Mouse (Mus musculus) ES-Bruce4 (cell line): ENCODE data around the gene Syt16.

ENCODE experiments used
- CTCF ChIP-seq: IDR thresholded peaks from one replicate; pipeline ENCODE4 v1.8.1; 2011; ENCODE audit warnings: low read depth, low read length
- EP300 ChIP-seq: IDR thresholded peaks from 2 replicates; pipeline ENCODE4 v1.6.1; 2011; ENCODE audit warnings: low read depth, low read length; ENCODE audit not compliant: insufficient read depth
- POLR2A ChIP-seq: IDR thresholded peaks from one replicate; pipeline ENCODE4 v1.8.1; 2011; ENCODE audit warnings: low read length; ENCODE audit not compliant: insufficient read depth

GRCm38 (mm10) chr12:74190297-74190696, 192.8 kb downstream of the Syt16 start:
- TF ChIP-seq CTCF (no peak), EP300 (no peak), POLR2A (no peak)
